Mouse (Mus musculus) cerebral cortex, adult 2 months (tissue): ENCODE data around the gene Syndig1l.

Source experiments
- WGBS: fragments of 180-500 bp; shearing (Covaris S2); methylation state at CpG from one replicate; pipeline ENCODE4 v1.1.7; 2018; 5-methylcytosine and 5-hydroxymethylcytosine counted together

Gene Syndig1l

GRCm38 (mm10) chr12:84674666-84675526, 23.7 kb downstream of the Syndig1l start:
- WGBS, result 60% methylated on average over 14 of the region's 14 CpGs

- 59% methylated on average over 10 of the region's 10 CpGs for WGBS
Observed at GRCm38 (mm10) chr12:84671646-84672045, 27.0 kb downstream of the Syndig1l start.

GRCm38 (mm10) chr12:84670555-84670954, 28.1 kb downstream of the Syndig1l start:
- WGBS, result 92% methylated on average over 3 of the region's 3 CpGs

GRCm38 (mm10) chr12:84653912-84654311, 44.7 kb downstream of the Syndig1l start:
- 6% methylated on average over 3 of the region's 3 CpGs for WGBS

- WGBS, result 86% methylated on average over 13 of the region's 13 CpGs
Observed at GRCm38 (mm10) chr12:84650234-84650633, 48.4 kb downstream of the Syndig1l start.

- 15% methylated on average over 9 of the region's 9 CpGs for WGBS
Observed at GRCm38 (mm10) chr12:84640654-84641053, 58.0 kb downstream of the Syndig1l start, which contains the start of gene Vrtn. Vrtn (plus strand) TSS chr12:84641019.

GRCm38 (mm10) chr12:84640253-84640652, 58.4 kb downstream of the Syndig1l start:
- 13% methylated on average over 6 of the region's 6 CpGs for WGBS

- 74% methylated on average over 3 of the region's 3 CpGs for WGBS
Observed at GRCm38 (mm10) chr12:84631867-84632266, 66.8 kb downstream of the Syndig1l start.
